Mouse (Mus musculus): ENCODE results near the gene Arl3. TPM values are rescaled to one million over a fixed set of nuclear protein-coding genes. Genes with fewer than 3 reads are reported as not detected.

Arl3 gene
- polyA plus RNA-seq, 1 experiment from 2014 or later: 101 TPM

- no peaks in the 10 kb centered on the region for H3K36me3 ChIP-seq (ENCODE audit: control insufficient read depth, insufficient read depth)
- H3K27me3 ChIP-seq (ENCODE audit: control insufficient read depth, insufficient read depth, low read length): no peaks in the 10 kb centered on the region
- no peaks in the 10 kb centered on the region for H3K9me3 ChIP-seq (replicated peaks; ENCODE audit: control insufficient read depth, low read length)
- peaks cover 16% of the 10 kb centered on the region for H3K4me1 ChIP-seq (ENCODE audit: control insufficient read depth, insufficient read depth, low read length)
- H3K27ac ChIP-seq (ENCODE audit: low read length): no peak overlapping the region; the same call in 1 of the 2 replicates
- no peak overlapping the region for H3K4me2 ChIP-seq (ENCODE audit: low read depth, low read length)
- no peak overlapping the region for H3K9ac ChIP-seq (ENCODE audit: low read length)
- ATAC-seq (replicated peaks; ENCODE audit: extremely low read depth, insufficient read depth, low FRiP score): 0 out of 2 replicates have a peak, but pooled peaks have one; percentile 11
- no peak overlapping the region for H3K4me3 ChIP-seq (ENCODE audit: low read length)
- WGBS: 79% methylated on average over 14 of the region's 14 CpGs
Observed at GRCm38 (mm10) chr19:46564043-46564462, 8.9 kb downstream of the Arl3 start.

GRCm38 (mm10) chr19:46563603-46564002 lies 9.4 kb downstream of the Arl3 start:
- no peak overlapping the region for H3K9ac ChIP-seq (ENCODE audit: low read length)
- H3K9me3 ChIP-seq (replicated peaks; ENCODE audit: control insufficient read depth, low read length): no peaks in the 10 kb centered on the region
- no peaks in the 10 kb centered on the region for H3K27me3 ChIP-seq (ENCODE audit: control insufficient read depth, insufficient read depth, low read length)
- no peak overlapping the region for H3K4me2 ChIP-seq (ENCODE audit: low read depth, low read length)
- peaks cover 16% of the 10 kb centered on the region for H3K4me1 ChIP-seq (ENCODE audit: control insufficient read depth, insufficient read depth, low read length)
- no peak overlapping the region for H3K4me3 ChIP-seq (ENCODE audit: low read length)
- H3K36me3 ChIP-seq (ENCODE audit: control insufficient read depth, insufficient read depth): no peaks in the 10 kb centered on the region
- 55% methylated on average over 4 of the region's 4 CpGs for WGBS
- peak; percentile 39 for ATAC-seq (replicated peaks; ENCODE audit: extremely low read depth, insufficient read depth, low FRiP score)
- peak overlapping the region; percentile 66 for H3K27ac ChIP-seq (ENCODE audit: low read length)

DNA sequence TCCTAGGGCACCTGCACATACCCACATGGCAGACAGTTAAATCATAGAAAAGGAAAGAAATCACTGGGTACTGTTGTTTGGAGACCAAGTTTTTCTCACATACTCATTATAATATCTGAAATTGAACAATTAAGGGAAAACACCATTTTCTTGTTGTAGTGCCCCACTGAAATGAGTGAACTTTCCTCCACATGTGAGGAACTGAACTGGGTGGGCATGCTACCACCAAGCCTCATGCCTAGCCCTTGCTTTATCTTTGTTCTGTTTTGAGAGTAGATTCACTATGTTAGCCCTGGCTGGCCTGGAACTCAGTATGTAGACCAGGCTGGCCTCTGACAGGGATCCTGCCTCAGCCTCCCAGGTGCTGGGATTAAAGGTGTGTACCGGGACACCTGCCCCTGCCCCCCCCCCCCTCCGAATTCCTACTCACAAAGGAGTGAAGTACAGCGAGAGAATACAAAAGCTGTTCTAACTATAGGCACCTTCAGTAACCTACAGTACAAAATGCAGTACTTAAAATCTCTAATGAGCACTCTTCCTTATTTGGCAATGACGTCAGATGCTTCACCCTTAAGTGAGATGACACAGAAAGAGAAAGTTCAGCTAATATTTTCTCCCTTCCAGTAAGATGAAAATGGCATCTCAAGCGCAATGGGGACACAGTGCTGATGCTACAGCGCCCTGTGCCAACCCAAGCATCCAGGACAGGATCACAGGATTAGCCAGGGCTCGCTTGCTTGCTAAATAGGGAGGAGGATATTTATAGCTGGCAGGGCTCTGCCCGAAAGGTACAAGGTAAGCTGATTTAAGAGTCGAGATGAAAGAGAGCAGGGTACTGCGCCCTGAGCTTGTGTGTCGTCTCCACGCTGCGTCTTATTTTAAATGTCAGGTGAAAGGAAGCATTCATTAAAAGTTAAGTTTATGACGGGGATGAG lies 10.2 kb downstream of the Arl3 start:
- WGBS: 61% methylated on average over 14 of the region's 14 CpGs
- peak; percentile 63; the same call in 1 of the 2 replicates for ATAC-seq (replicated peaks; ENCODE audit: extremely low read depth, insufficient read depth, low FRiP score)
- Histone ChIP-seq H3K9ac (ENCODE audit: low read length) (no peak overlapping the region), H3K27ac (ENCODE audit: low read length) (peak overlapping the region; percentile 66), H3K4me3 (ENCODE audit: low read length) (no peak overlapping the region), H3K4me2 (ENCODE audit: low read depth, low read length) (peak overlapping the region; percentile 21; the same call in 1 of the 2 replicates), H3K9me3 (replicated peaks; ENCODE audit: control insufficient read depth, low read length) (no peaks in the 10 kb centered on the region), H3K36me3 (ENCODE audit: control insufficient read depth, insufficient read depth) (peaks cover 1% of the 10 kb centered on the region; the same call in 1 of the 2 replicates), H3K4me1 (ENCODE audit: control insufficient read depth, insufficient read depth, low read length) (peaks cover 16% of the 10 kb centered on the region), H3K27me3 (ENCODE audit: control insufficient read depth, insufficient read depth, low read length) (no peaks in the 10 kb centered on the region)

DNA sequence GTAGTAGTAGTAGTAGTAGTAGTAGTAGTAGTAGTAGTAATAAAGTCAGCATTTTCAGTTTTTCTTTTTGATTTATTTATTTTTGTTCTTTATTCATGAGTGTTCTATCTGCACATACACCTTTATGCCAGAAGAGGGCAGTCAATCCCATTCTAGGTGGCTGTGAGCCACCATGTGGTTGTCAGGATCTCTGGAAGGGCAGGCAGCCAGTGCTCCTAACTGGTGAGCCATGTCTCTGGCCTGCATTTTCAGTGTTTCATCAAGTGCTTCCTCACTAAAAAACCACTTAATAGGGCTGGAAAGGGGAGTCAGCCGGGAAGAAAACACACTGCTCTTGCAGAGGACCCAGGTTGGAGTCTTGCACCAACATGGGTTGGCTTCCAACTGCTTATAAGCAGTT lies 10.9 kb downstream of the Arl3 start:
- H3K4me1 ChIP-seq (ENCODE audit: control insufficient read depth, insufficient read depth, low read length): peaks cover 16% of the 10 kb centered on the region
- no peak overlapping the region for H3K4me3 ChIP-seq (ENCODE audit: low read length)
- peaks cover 4% of the 10 kb centered on the region for H3K36me3 ChIP-seq (ENCODE audit: control insufficient read depth, insufficient read depth)
- no peaks in the 10 kb centered on the region for H3K9me3 ChIP-seq (replicated peaks; ENCODE audit: control insufficient read depth, low read length)
- H3K27ac ChIP-seq (ENCODE audit: low read length): peak overlapping the region; percentile 66
- no peak for ATAC-seq (replicated peaks; ENCODE audit: extremely low read depth, insufficient read depth, low FRiP score)
- no peak overlapping the region for H3K9ac ChIP-seq (ENCODE audit: low read length)
- 24% methylated on average over 1 of the region's 1 CpGs for WGBS
- no peaks in the 10 kb centered on the region for H3K27me3 ChIP-seq (ENCODE audit: control insufficient read depth, insufficient read depth, low read length)
- no peak overlapping the region for H3K4me2 ChIP-seq (ENCODE audit: low read depth, low read length)

DNA sequence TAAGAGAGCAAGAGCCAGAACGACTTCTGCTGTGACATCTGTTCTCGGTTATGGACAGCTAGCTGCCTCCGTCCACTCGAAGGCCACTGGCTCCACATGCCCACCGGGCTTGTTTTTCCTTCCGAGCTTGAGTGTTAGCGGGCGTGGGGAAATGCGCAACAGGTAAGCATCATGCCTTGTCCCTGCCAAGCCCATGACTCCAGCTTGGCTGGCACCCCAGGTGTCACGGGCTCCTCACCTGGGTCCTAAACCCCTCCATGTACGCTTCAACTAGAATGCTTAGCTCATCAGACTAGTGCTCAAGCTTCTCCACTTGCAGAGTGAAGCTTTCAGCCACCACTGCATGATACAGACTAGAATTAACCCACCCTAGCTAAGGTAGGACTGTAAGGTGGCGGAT lies 14.4 kb downstream of the Arl3 start:
- peaks cover 16% of the 10 kb centered on the region for H3K4me1 ChIP-seq (ENCODE audit: control insufficient read depth, insufficient read depth, low read length)
- no peak overlapping the region for H3K9ac ChIP-seq (ENCODE audit: low read length)
- ATAC-seq (replicated peaks; ENCODE audit: extremely low read depth, insufficient read depth, low FRiP score): no peak
- no peak overlapping the region for H3K4me2 ChIP-seq (ENCODE audit: low read depth, low read length)
- H3K27ac ChIP-seq (ENCODE audit: low read length): no peak overlapping the region
- no peak overlapping the region for H3K4me3 ChIP-seq (ENCODE audit: low read length)
- H3K9me3 ChIP-seq (replicated peaks; ENCODE audit: control insufficient read depth, low read length): no peaks in the 10 kb centered on the region
- H3K36me3 ChIP-seq (ENCODE audit: control insufficient read depth, insufficient read depth): peaks cover 11% of the 10 kb centered on the region
- WGBS: 75% methylated on average over 12 of the region's 12 CpGs
- no peaks in the 10 kb centered on the region for H3K27me3 ChIP-seq (ENCODE audit: control insufficient read depth, insufficient read depth, low read length)

- Histone ChIP-seq H3K4me3 (ENCODE audit: low read length) (no peak overlapping the region), H3K27me3 (ENCODE audit: control insufficient read depth, insufficient read depth, low read length) (no peaks in the 10 kb centered on the region), H3K27ac (ENCODE audit: low read length) (no peak overlapping the region), H3K36me3 (ENCODE audit: control insufficient read depth, insufficient read depth) (peaks cover 11% of the 10 kb centered on the region), H3K9ac (ENCODE audit: low read length) (no peak overlapping the region), H3K9me3 (replicated peaks; ENCODE audit: control insufficient read depth, low read length) (no peaks in the 10 kb centered on the region), H3K4me1 (ENCODE audit: control insufficient read depth, insufficient read depth, low read length) (peaks cover 16% of the 10 kb centered on the region), H3K4me2 (ENCODE audit: low read depth, low read length) (no peak overlapping the region)
- ATAC-seq (replicated peaks; ENCODE audit: extremely low read depth, insufficient read depth, low FRiP score): no peak
- 69% methylated on average over 8 of the region's 8 CpGs for WGBS
Observed at GRCm38 (mm10) chr19:46558009-46558408, 15.0 kb downstream of the Arl3 start.

- no peak overlapping the region for H3K4me3 ChIP-seq (ENCODE audit: low read length)
- no peak overlapping the region for H3K4me2 ChIP-seq (ENCODE audit: low read depth, low read length)
- H3K27me3 ChIP-seq (ENCODE audit: control insufficient read depth, insufficient read depth, low read length): no peaks in the 10 kb centered on the region
- H3K9ac ChIP-seq (ENCODE audit: low read length): no peak overlapping the region
- peak; percentile 72 for ATAC-seq (replicated peaks; ENCODE audit: extremely low read depth, insufficient read depth, low FRiP score)
- no peak overlapping the region for H3K27ac ChIP-seq (ENCODE audit: low read length)
- no peaks in the 10 kb centered on the region for H3K9me3 ChIP-seq (replicated peaks; ENCODE audit: control insufficient read depth, low read length)
- 31% methylated on average over 11 of the region's 11 CpGs for WGBS
- peaks cover 16% of the 10 kb centered on the region for H3K36me3 ChIP-seq (ENCODE audit: control insufficient read depth, insufficient read depth)
- peaks cover 7% of the 10 kb centered on the region for H3K4me1 ChIP-seq (ENCODE audit: control insufficient read depth, insufficient read depth, low read length)
Observed at GRCm38 (mm10) chr19:46553541-46553955, 19.4 kb downstream of the Arl3 start.

- no peaks in the 10 kb centered on the region for H3K27me3 ChIP-seq (ENCODE audit: control insufficient read depth, insufficient read depth, low read length)
- ATAC-seq (replicated peaks; ENCODE audit: extremely low read depth, insufficient read depth, low FRiP score): no peak
- WGBS: 76% methylated on average over 3 of the region's 4 CpGs
Observed at GRCm38 (mm10) chr19:46552496-46552895, 20.5 kb downstream of the Arl3 start.

DNA sequence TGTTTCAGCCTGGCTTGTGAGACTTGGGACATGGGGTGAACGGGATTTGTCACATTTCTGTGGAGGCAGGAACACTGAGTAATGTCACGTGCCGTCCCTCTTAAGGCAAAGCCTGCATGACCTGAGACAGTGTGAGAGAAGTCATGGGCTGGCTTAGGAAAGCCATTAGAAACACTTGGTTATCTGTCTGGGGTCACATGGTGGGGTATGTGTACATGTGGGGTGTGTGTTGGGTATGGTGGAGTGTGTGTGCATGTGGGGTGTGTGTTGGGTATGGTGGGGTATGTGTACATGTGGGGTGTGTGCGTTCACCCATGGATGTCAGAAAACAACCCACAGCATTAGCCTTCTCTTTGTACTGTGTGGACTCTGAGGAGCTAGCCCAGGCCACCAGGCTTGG lies 22.6 kb downstream of the Arl3 start:
- H3K27me3 ChIP-seq (ENCODE audit: control insufficient read depth, insufficient read depth, low read length): no peaks in the 10 kb centered on the region
- peaks cover 9% of the 10 kb centered on the region for H3K36me3 ChIP-seq (ENCODE audit: control insufficient read depth, insufficient read depth)
- 87% methylated on average over 4 of the region's 4 CpGs for WGBS

More at GRCm38 (mm10) chr19:46552496-46552895, 20.5 kb downstream of the Arl3 start:
- Histone ChIP-seq H3K9ac (ENCODE audit: low read length) (no peak overlapping the region), H3K4me3 (ENCODE audit: low read length) (no peak overlapping the region), H3K9me3 (replicated peaks; ENCODE audit: control insufficient read depth, low read length) (no peaks in the 10 kb centered on the region), H3K4me2 (ENCODE audit: low read depth, low read length) (no peak overlapping the region), H3K4me1 (ENCODE audit: control insufficient read depth, insufficient read depth, low read length) (peaks cover 7% of the 10 kb centered on the region), H3K36me3 (ENCODE audit: control insufficient read depth, insufficient read depth) (peaks cover 13% of the 10 kb centered on the region), H3K27ac (ENCODE audit: low read length) (no peak overlapping the region)

More for the DNA sequence above, 22.6 kb downstream of the Arl3 start:
- ATAC-seq (replicated peaks; ENCODE audit: extremely low read depth, insufficient read depth, low FRiP score): no peak
- no peak overlapping the region for H3K27ac ChIP-seq (ENCODE audit: low read length)
- no peak overlapping the region for H3K9ac ChIP-seq (ENCODE audit: low read length)
- no peak overlapping the region for H3K4me3 ChIP-seq (ENCODE audit: low read length)
- no peak overlapping the region for H3K4me2 ChIP-seq (ENCODE audit: low read depth, low read length)
- no peaks in the 10 kb centered on the region for H3K9me3 ChIP-seq (replicated peaks; ENCODE audit: control insufficient read depth, low read length)
- peaks cover 7% of the 10 kb centered on the region for H3K4me1 ChIP-seq (ENCODE audit: control insufficient read depth, insufficient read depth, low read length)
